Mouse (Mus musculus) neural tube, embryonic 14.5 days (tissue): ENCODE data around the gene Igfl3. TPM values are rescaled to one million over a fixed set of nuclear protein-coding genes. Genes with fewer than 3 reads are reported as not detected.

Experiments used
- ATAC-seq: fragments of 200-750 bp; cut with Nextera tagmentation; 2 replicates; pipeline ENCODE4 v1.8.0; 2017; ENCODE audit warnings: low read depth, mild to moderate bottlenecking, moderate TSS enrichment, moderate library complexity
- H3K27ac ChIP-seq: fragments of 300-500 bp; sonication (generic); 2 replicates; pipeline ENCODE4 v1.5.1; 2014; ENCODE audit warnings: low read depth, mild to moderate bottlenecking, control low read depth, low read length, moderate library complexity, mixed read lengths
- H3K27me3 ChIP-seq: fragments of 300-500 bp; sonication (generic); 2 replicates; pipeline ENCODE4 v1.6.1; 2014; ENCODE audit warnings: low read length; ENCODE audit not compliant: control insufficient read depth, insufficient read depth
- H3K36me3 ChIP-seq: fragments of 300-500 bp; sonication (generic); 2 replicates; pipeline ENCODE4 v1.6.1; 2014; ENCODE audit warnings: low read length, mixed read lengths; ENCODE audit not compliant: control insufficient read depth, insufficient read depth
- H3K4me1 ChIP-seq: fragments of 300-500 bp; sonication (generic); 2 replicates; pipeline ENCODE4 v1.6.1; 2014; ENCODE audit warnings: low read length; ENCODE audit not compliant: control insufficient read depth, insufficient read depth
- H3K4me2 ChIP-seq: fragments of 300-500 bp; sonication (generic); 2 replicates; pipeline ENCODE4 v1.6.1; 2014; ENCODE audit warnings: mild to moderate bottlenecking, low read depth, low read length, control low read depth
- H3K4me3 ChIP-seq: fragments of 300-500 bp; sonication (generic); 2 replicates; pipeline ENCODE4 v1.5.1; 2014; ENCODE audit warnings: low read depth, low read length, control low read depth, mixed read lengths
- H3K9ac ChIP-seq: fragments of 300-500 bp; sonication (generic); replicated peaks from 2 replicates; pipeline ENCODE4 v1.6.1; 2014; ENCODE audit warnings: low read depth, mild to moderate bottlenecking, control low read depth, low read length, mixed read lengths
- H3K9me3 ChIP-seq: fragments of 300-500 bp; sonication (generic); 2 replicates; pipeline ENCODE4 v1.6.1; 2016; ENCODE audit warnings: low read length; ENCODE audit not compliant: control insufficient read depth
- WGBS: fragments of 180-500 bp; shearing (Covaris S2); extraction: QIAGEN DNeasy Blood & Tissue Kit; methylation state at CpG from one replicate; pipeline ENCODE4 v1.1.7; 2014; 5-methylcytosine and 5-hydroxymethylcytosine counted together
- polyA plus RNA-seq: library from polyadenylated mRNA; unstranded; fragments of >200 nt; fragmentation: Nextera tagmentation; extraction: Ambion mirVana; gene quantifications from 2 replicates; pipeline ENCODE4 v1.2.1, GENCODE M21; 2014

Gene Igfl3
- polyA plus RNA-seq: not detected in 2 replicates

GRCm38 (mm10) chr7:18176194-18176593, at the start of gene Igfl3:
Igfl3 (plus strand) TSS chr7:18176494.
- no peak for ATAC-seq
- H3K9me3 ChIP-seq: peaks cover 8% of the 10 kb centered on the region; the same call in 1 of the 2 replicates
- H3K27me3 ChIP-seq: no peaks in the 10 kb centered on the region

DNA sequence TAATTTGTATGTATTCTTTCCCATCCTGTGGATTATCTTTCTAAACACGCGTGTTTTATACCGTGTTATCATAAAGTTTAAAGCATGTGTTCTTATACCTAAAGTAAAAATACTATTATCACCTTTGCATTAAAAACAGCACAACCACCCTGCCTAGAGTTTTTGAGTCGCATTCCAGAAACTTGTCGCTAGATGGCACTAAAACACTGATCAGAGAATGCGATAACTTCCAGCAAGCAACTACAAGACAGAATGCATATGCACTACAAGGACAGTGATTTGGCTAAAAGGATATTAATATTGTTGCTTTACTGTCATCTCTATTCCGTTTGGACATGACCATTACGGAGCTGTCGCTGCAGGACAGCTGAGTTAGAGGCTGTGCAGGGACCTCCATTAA, 34.6 kb downstream of the Igfl3 start:
- H3K36me3 ChIP-seq: no peaks in the 10 kb centered on the region
- no peak overlapping the region for H3K4me2 ChIP-seq
- no peaks in the 10 kb centered on the region for H3K27me3 ChIP-seq
- no peaks in the 10 kb centered on the region for H3K4me1 ChIP-seq
- H3K9ac ChIP-seq: no peak overlapping the region
- H3K4me3 ChIP-seq: no peak overlapping the region
- no peaks in the 10 kb centered on the region for H3K9me3 ChIP-seq
- H3K27ac ChIP-seq: no peak overlapping the region
- ATAC-seq: no peak
- 10% methylated on average over 9 of the region's 9 CpGs for WGBS

More at GRCm38 (mm10) chr7:18176194-18176593, at the start of gene Igfl3:
- Histone ChIP-seq H3K36me3 (no peaks in the 10 kb centered on the region), H3K27ac (no peak within 1 kb of the TSS), H3K4me1 (no peaks in the 10 kb centered on the region), H3K9ac (no peak within 1 kb of the TSS), H3K4me3 (no peak within 1 kb of the TSS), H3K4me2 (no peak within 1 kb of the TSS)

- Histone ChIP-seq H3K27me3 (no peaks in the 10 kb centered on the region), H3K36me3 (no peaks in the 10 kb centered on the region), H3K4me2 (no peak overlapping the region), H3K4me1 (no peaks in the 10 kb centered on the region), H3K9ac (no peak overlapping the region), H3K4me3 (no peak overlapping the region), H3K9me3 (no peaks in the 10 kb centered on the region), H3K27ac (no peak overlapping the region)
- WGBS: 69% methylated on average over 1 of the region's 1 CpGs
- no peak for ATAC-seq
Measured at GRCm38 (mm10) chr7:18214699-18215098, 38.4 kb downstream of the Igfl3 start.

Other genes with a start within 250 kb of the Igfl3 start
- not detected in 2 replicates for gene Ceacam11, start 204.4 kb upstream of the Igfl3 start, polyA plus RNA-seq
- not detected in 2 replicates for gene Ceacam13, start 166.6 kb upstream of the Igfl3 start, polyA plus RNA-seq
- not detected in 2 replicates for gene Ceacam12, start 110.6 kb upstream of the Igfl3 start, polyA plus RNA-seq
- not detected in 2 replicates for gene Mill1, start 68.9 kb downstream of the Igfl3 start, polyA plus RNA-seq
- not detected in 2 replicates for gene Psg18, start 178.5 kb downstream of the Igfl3 start, polyA plus RNA-seq